Mouse (Mus musculus) lung, adult 2 months (tissue): ENCODE results near the gene Krt18. TPM values are rescaled to one million over a fixed set of nuclear protein-coding genes. Genes with fewer than 3 reads are reported as not detected.

Experiments
- DNase-seq: peaks from one replicate; pipeline ENCODE4 v3.0.0; 2022
- H3K4me1 ChIP-seq: fragments of 200-500 bp; 2 replicates; pipeline ENCODE4 v1.6.1; 2011; ENCODE audit warnings: low read length; ENCODE audit not compliant: control insufficient read depth, insufficient read depth
- H3K4me3 ChIP-seq: fragments of 200-500 bp; replicated peaks from 2 replicates; pipeline ENCODE3; 2011; ENCODE audit warnings: low read depth, mild to moderate bottlenecking, control low read depth, low read length; ENCODE audit errors: extremely low read depth
- CTCF ChIP-seq: fragments of 200-500 bp; IDR thresholded peaks from 2 replicates; pipeline ENCODE4 v1.5.1; 2011; ENCODE audit warnings: mild to moderate bottlenecking, low read length, control low read depth; ENCODE audit not compliant: insufficient read depth
- POLR2A ChIP-seq: fragments of 200-500 bp; IDR thresholded peaks from 2 replicates; pipeline ENCODE4 v1.6.1; 2011; ENCODE audit warnings: low read depth, mild to moderate bottlenecking, control low read depth, low read length, borderline replicate concordance; ENCODE audit errors: extremely low read depth
- WGBS: fragments of 180-500 bp; shearing (Covaris S2); methylation state at CpG from one replicate; pipeline ENCODE4 v1.1.7; 2018; 5-methylcytosine and 5-hydroxymethylcytosine counted together
- polyA plus RNA-seq: library from polyadenylated mRNA; depleted of rRNA; stranded (reverse); fragments of >200 nt; gene quantifications from 2 replicates; pipeline ENCODE4 v1.2.3, GENCODE M21; 2012

The Krt18 gene
- polyA plus RNA-seq, 1 experiment, result 63.8 TPM

DNA sequence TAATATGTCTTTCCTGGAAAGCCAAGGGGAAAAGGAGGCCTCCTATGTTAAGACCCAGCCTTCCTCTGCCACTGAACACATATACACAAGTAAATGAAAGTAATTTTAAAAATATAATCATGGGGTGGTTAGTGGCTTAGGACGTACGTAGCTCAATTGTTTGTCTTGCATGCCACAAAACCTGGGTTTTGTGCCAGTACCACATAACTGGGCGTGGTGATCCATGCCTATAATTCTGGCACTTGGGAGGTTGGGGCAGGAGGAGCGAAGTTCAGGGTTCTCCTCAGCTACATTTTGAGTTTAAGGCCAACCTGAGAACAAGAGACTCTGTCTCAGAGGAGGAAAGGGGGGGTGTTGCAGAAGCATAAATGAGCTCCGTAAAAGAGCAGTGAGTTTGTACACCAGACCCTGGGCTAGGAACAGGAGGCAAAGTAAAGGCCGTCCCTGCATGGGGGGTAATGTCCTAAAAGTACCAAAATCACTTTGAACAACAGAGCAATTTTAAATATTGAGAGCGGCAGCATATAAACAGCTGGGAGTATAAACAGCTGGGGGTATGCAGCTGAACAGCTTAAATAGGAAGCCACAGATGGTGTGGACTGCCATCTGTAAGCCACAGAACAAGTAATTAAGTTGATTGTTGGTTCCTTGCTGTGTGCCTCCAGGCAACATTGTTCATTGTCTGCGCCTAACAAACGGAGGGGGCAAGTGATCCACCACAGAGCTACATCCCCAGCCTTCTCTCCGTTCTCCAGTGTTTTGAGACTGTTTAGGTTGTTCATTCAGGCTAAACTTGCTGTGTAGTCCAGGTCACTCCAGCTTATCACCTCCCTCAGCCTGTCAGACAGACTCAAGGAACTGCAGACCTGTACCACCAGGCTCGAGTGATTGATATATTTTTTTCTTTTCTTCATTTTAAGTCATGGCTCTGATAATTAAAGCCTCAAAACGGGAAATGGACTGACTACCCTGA is 20.6 kb upstream of the Krt18 start:
- DNase-seq, result peak; percentile 27
- no peak for TF ChIP-seq POLR2A
- TF ChIP-seq CTCF, result no peak
- Histone ChIP-seq H3K4me3 (no peak overlapping the region), H3K4me1 (no peaks in the 10 kb centered on the region; the same call in 1 of the 2 replicates)
- 51% methylated on average over 12 of the region's 12 CpGs for WGBS

DNA sequence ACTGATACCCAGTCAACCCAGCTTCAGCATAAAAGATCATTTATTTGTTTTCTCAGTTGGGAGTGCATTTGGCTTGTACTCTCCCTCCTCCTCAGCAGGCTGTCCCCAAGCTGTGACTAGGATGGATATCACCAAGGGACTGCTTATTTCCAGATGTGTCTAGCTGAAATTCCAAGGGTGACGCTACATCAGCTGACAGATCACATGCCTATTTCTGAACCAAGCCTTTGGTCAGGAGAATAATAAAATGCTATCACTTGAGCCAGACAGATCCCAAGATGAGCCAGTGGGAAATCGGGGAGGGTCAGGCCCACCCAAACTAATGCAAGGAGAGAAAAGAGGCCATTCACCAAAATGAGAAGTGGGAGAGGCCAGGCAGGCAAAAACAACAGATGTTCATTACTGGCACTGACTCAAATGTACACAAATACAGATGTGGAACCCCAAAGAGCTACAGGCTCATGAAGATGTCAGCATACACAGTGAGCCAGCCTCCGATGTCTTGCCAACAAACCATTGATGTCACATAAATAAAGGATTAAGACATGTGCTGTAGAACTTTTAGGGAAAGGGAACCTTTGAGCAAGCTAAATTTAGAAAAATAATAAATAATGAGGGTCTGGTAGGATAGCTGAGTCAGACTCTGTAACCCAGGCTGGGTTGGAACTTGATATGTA is 17.3 kb upstream of the Krt18 start:
- no peak for DNase-seq
- 61% methylated on average over 3 of the region's 3 CpGs for WGBS
- Histone ChIP-seq H3K4me3 (no peak overlapping the region), H3K4me1 (no peaks in the 10 kb centered on the region; the same call in 1 of the 2 replicates)
- TF ChIP-seq CTCF (no peak), POLR2A (no peak)

DNA sequence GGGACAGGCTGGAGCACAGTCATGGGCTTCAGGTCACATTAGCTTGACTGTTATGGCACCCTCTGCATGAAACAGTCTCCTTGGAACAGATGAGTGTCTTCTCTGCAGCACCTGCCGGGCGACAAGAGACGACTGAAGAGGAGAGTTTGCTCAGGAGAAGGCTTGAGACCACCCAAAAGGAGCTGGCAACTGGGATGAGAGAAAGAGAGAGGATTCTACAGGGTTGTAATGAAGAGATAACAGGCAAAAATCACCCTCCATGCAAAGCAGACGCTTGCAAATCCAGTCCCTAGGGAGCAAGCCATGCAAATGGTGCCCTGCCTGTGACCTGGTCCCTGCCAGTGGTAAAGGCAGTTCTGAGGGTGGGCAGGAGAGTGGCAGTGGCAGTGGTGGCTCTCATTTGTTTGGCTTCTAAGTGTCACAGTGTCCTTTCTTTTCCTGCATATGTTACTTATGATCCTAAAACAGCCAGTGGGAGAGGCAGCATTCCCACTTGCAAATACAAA is 15.7 kb upstream of the Krt18 start:
- no peaks in the 10 kb centered on the region; the same call in 1 of the 2 replicates for H3K4me1 ChIP-seq
- H3K4me3 ChIP-seq, result no peak overlapping the region
- 77% methylated on average over 4 of the region's 4 CpGs for WGBS
- no peak for DNase-seq
- TF ChIP-seq POLR2A (no peak), CTCF (no peak)

DNA sequence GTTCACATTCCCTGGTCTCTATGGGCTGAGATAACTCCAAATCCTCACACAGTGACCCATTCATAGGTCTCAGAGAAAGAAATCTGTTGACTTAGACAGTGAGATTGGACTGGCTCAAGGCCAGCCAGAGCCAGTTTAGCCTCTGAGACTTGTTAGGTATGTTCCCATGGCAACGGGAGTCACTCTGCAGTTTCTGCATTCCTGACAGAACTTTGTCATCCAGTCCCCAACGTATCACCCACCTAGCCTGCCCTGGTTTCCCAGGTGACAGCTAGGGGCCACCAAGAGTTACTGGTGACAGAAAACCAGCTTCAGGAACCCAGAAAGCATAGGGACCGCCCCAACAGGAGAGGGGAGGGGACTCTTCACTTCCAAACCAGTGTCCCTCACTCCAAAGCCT is 14.3 kb upstream of the Krt18 start:
- TF ChIP-seq POLR2A (no peak), CTCF (no peak)
- H3K4me3 ChIP-seq, result no peak overlapping the region
- no peaks in the 10 kb centered on the region; the same call in 1 of the 2 replicates for H3K4me1 ChIP-seq
- 47% methylated on average over 3 of the region's 3 CpGs for WGBS
- DNase-seq, result no peak

DNA sequence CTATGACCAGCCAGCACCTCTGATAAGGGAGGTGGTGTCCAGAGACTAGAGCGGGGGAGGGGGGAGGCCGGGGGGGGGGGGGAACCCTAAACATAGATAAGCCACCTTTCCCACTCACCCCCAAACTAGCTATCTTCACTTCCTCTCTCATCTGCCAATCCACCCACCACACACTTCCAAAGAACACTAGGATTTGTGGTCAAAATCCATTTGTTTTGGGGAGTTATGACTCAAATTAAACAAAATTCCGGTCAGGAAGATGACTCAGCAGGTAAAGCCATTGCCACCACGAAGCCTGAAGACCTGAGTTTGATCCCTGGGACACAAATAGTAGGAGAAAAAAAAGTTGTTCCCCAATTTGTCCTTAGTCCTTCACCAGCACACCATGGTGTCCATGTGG is 13.1 kb upstream of the Krt18 start:
- Histone ChIP-seq H3K4me3 (no peak overlapping the region), H3K4me1 (no peaks in the 10 kb centered on the region; the same call in 1 of the 2 replicates)
- no peak for DNase-seq
- TF ChIP-seq POLR2A (no peak), CTCF (no peak)
- 28% methylated on average over 3 of the region's 4 CpGs for WGBS

DNA sequence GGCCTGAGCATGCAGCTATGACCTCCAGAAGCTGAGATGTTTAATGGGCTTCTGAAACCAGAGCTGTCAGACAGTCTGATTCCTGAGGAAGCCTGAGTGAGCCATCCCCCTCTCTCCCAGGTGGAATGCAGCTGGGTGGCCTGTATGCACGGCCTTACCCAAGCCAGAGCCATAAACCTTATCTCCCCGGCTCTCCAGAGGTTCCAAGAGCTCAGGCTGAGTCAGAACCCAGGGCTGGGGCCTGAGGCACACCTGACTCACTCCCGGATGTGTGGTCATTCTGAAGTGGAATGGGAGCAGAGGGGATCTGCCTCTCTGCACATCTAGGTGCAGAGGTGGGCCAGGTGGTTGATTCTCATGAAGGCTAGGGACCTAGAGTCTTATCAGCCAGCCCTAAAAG is 11.9 kb upstream of the Krt18 start:
- TF ChIP-seq CTCF (no peak), POLR2A (no peak)
- WGBS, result 33% methylated on average over 3 of the region's 3 CpGs
- peak; percentile 34 for DNase-seq
- Histone ChIP-seq H3K4me1 (no peaks in the 10 kb centered on the region; the same call in 1 of the 2 replicates), H3K4me3 (no peak overlapping the region)

DNA sequence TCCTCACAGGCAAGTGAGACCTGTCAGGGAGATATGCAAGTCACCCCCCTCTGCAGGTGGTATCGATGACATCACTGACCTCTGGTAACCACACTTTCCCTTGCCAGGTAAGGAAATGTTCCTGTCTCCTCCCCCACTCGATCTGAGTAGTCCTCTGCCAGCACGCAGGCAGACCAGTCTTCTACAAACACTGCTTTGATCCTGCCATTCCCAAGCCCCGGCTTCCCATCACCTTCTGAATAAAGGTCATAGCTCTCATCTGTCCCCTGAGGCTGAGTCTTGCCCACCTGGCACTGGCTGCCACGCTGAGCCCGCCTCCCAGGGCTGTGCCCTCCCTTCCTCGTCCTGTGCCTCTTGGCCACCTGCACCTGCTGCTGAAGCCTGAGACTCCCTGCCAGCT is 11.2 kb upstream of the Krt18 start:
- 18% methylated on average over 7 of the region's 7 CpGs for WGBS
- TF ChIP-seq POLR2A, result peak; percentile 20; the same call in 1 of the 2 replicates
- TF ChIP-seq CTCF, result no peak
- H3K4me3 ChIP-seq, result no peak overlapping the region
- H3K4me1 ChIP-seq, result no peaks in the 10 kb centered on the region; the same call in 1 of the 2 replicates
- DNase-seq, result peak; percentile 66

DNA sequence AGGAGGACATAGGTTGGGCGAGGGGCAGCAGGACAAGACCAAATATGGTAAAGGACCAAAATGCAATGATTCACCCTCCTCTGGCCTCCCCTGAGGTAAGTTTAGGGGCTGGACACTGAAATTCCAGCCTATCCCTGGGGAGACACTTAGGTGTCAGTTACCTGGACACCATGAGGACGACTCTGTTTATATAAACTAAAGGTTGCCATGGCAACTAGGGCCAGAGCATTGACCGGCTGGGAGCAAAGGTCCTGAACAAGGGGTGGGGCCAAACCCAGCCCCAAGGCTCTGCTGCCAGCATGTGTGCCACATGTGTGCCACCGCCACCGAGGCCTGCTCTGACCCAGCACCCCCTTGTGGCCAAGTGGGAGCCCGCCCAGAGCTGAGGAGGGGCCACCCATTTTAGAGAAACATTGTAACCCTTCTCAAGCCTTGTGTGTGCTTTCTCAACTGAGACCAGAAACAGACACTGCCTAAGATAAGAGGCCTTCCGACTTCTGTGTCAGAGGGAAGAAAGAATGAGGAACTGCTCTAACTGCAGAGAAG is 10.0 kb upstream of the Krt18 start:
- no peak overlapping the region for H3K4me3 ChIP-seq
- TF ChIP-seq CTCF (peak; percentile 24; the same call in 1 of the 2 replicates), POLR2A (no peak)
- DNase-seq, result peak; percentile 54
- H3K4me1 ChIP-seq, result no peaks in the 10 kb centered on the region; the same call in 1 of the 2 replicates
- WGBS, result 18% methylated on average over 7 of the region's 7 CpGs

DNA sequence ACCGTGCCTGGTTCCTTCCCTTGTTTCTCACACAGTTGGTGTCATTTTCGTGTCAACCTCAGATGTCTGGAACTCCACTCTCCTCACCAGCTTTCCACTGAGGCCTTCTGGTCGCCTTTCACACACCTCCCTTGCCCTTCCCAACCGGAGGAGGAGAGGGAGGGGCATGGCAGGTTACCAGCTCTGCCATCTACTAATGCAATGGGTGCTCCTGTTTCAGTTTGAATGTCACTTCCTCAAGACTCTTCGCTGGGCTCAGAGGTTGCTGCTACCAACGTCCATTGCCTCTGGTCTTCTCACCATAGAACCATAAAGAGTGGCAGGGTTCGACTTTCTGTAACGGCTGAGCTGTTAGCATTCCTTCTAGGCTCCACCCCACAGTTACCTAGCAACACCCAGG is 5.5 kb upstream of the Krt18 start:
- no peak for TF ChIP-seq CTCF
- no peak for TF ChIP-seq POLR2A
- peak; percentile 23 for DNase-seq
- whole genome bisulfite sequencing, result 38% methylated on average over 8 of the region's 8 CpGs

More for the DNA sequence above, 5.5 kb upstream of the Krt18 start:
- no peak overlapping the region for H3K4me3 ChIP-seq
- peaks cover 7% of the 10 kb centered on the region for H3K4me1 ChIP-seq
